Mouse (Mus musculus) E14TG2a.4 (cell line): Measurements from ENCODE around the gene Tmem183a.

Experiments
- CTCF ChIP-seq: conservative IDR thresholded peaks from 2 replicates; pipeline ENCODE4 v1.5.1; 2014; ENCODE audit warnings: low read length
- POU5F1 ChIP-seq: IDR thresholded peaks from 2 replicates; pipeline ENCODE4 v1.6.1; 2014; ENCODE audit warnings: low read length, borderline replicate concordance

GRCm38 (mm10) chr1:134363194-134363593, 1.4 kb upstream of the Tmem183a start:
- no peak for TF ChIP-seq CTCF
- no peak for TF ChIP-seq POU5F1
